Comparison of ENCODE assay signal across 8 mouse cellular contexts in the genomic region with DNA sequence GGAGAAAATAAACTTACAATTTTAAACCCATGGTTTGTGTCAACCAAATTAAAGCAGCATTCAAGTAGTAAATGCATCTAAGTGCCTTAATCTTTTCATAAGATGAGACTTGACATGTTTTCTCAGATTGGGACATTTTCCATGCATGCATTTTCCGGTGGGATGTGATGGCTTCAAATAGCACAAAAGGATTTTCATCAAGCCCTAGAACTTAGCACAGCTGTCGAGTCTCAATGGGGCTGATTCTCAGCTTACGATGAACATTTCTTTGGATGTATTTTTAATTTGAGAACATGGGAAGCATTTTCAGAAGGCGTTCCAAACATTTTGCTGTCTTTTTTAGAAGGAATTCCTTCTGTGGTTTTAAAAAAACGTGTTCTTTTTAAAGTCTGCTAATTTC. TPM values are rescaled to one million over a fixed set of nuclear protein-coding genes. Genes with fewer than 3 reads are reported as not detected.
DNase-seq lines count a peak whose midpoint lies in the region; ATAC-seq and TF ChIP-seq lines count a peak whose summit lies in the region.
"Had no signal": no experiment of that assay in that cellular context is flagged by ENCODE, and none has a peak within 500 bp of the region (broad histone marks: within the 10 kb centered on the region; RNA-seq: fewer than 3 reads in every experiment).

No protein-coding gene starts in this region.

- H3K36me3 ChIP-seq in heart, postnatal 0 days (replicated peaks; ENCODE audit: control insufficient read depth, insufficient read depth, low read length): no peaks in the 10 kb centered on the region
- H3K36me3 ChIP-seq in embryonic facial prominence, embryonic 14.5 days (ENCODE audit: control insufficient read depth, insufficient read depth, low read length): no peaks in the 10 kb centered on the region

- no peak overlapping the region for H3K9ac ChIP-seq in heart, postnatal 0 days (replicated peaks; ENCODE audit: low read depth, low read length)
- peak overlapping the region; percentile 22; the same call in 1 of the 2 replicates for H3K9ac ChIP-seq in embryonic facial prominence, embryonic 14.5 days (ENCODE audit: low read depth, low read length)

- no peak for DNase-seq in heart, postnatal 0 days (ENCODE audit: low spot score)
- no peak for DNase-seq in heart, adult 8-10 months (ENCODE audit: low spot score)
- DNase-seq in thymus, postnatal 0 days (ENCODE audit: low spot score): peak; percentile 10
- no peak for DNase-seq in thymus, postnatal 10 days (ENCODE audit: low spot score in 2 of 2)
- DNase-seq in embryonic facial prominence, embryonic 14.5 days (ENCODE audit: low spot score): peak; percentile 84
- no peak for DNase-seq in cerebellum, postnatal 36 days
- DNase-seq: right cerebral cortex, postnatal 25 days had no signal

- WGBS in heart, postnatal 0 days: 31% methylated on average over 5 of the region's 5 CpGs
- WGBS in embryonic facial prominence, embryonic 14.5 days: 32% methylated on average over 5 of the region's 5 CpGs

- no peak for ATAC-seq in heart, postnatal 0 days (ENCODE audit: insufficient read depth, low read depth)
- peak; percentile 50; the same call in 1 of the 2 replicates for ATAC-seq in embryonic facial prominence, embryonic 14.5 days (ENCODE audit: low read depth)
- ATAC-seq in monocyte, adult 5-6 weeks (replicated peaks; ENCODE audit: insufficient number of reproducible peaks, low FRiP score, low TSS enrichment, poor library complexity, severe bottlenecking): no peak

- peak overlapping the region; percentile 26; the same call in 1 of the 2 replicates for H3K4me2 ChIP-seq in heart, postnatal 0 days (ENCODE audit: low read depth, low read length)
- peak overlapping the region; percentile 18 for H3K4me2 ChIP-seq in embryonic facial prominence, embryonic 14.5 days (ENCODE audit: low read depth, low read length)

- H3K27me3 ChIP-seq in heart, postnatal 0 days (ENCODE audit: control insufficient read depth, insufficient read depth, low read length): no peaks in the 10 kb centered on the region
- no peaks in the 10 kb centered on the region for H3K27me3 ChIP-seq in embryonic facial prominence, embryonic 14.5 days (replicated peaks; ENCODE audit: control insufficient read depth, insufficient read depth, low read length)

- TF ChIP-seq EP300 in heart, postnatal 0 days (IDR thresholded peaks at IDR 0.05; ENCODE audit: low read depth): no peak

- H3K9me3 ChIP-seq in heart, postnatal 0 days (replicated peaks; ENCODE audit: control insufficient read depth, low read length): no peaks in the 10 kb centered on the region
- H3K9me3 ChIP-seq in embryonic facial prominence, embryonic 14.5 days (ENCODE audit: control insufficient read depth, low read length): no peaks in the 10 kb centered on the region

- peak overlapping the region; percentile 20; the same call in 1 of the 2 replicates for H3K4me3 ChIP-seq in heart, postnatal 0 days (ENCODE audit: low read depth, low read length)
- 0 out of 2 replicates have a peak overlapping the region, but pooled peaks have one; percentile 10 for H3K4me3 ChIP-seq in embryonic facial prominence, embryonic 14.5 days (ENCODE audit: low read depth, low read length)

- no peak for TF ChIP-seq CTCF in heart, postnatal 0 days (IDR thresholded peaks at IDR 0.05; ENCODE audit: low read depth)

- H3K4me1 ChIP-seq in heart, postnatal 0 days (ENCODE audit: control insufficient read depth, insufficient read depth): no peaks in the 10 kb centered on the region
- no peaks in the 10 kb centered on the region for H3K4me1 ChIP-seq in embryonic facial prominence, embryonic 14.5 days (ENCODE audit: control insufficient read depth, insufficient read depth, low read length)

- H3K27ac ChIP-seq in heart, postnatal 0 days (ENCODE audit: low read depth): peak overlapping the region; percentile 72
- H3K27ac ChIP-seq in embryonic facial prominence, embryonic 14.5 days (replicated peaks; ENCODE audit: low read depth, low read length): peak overlapping the region; percentile 82

RNA-seq across cellular contexts. Expression of a gene that starts 1.3 kb away (rescaled TPM):
- 2.2 and 3.8 TPM in 2 replicates for total RNA-seq in heart, postnatal 0 days (2014; rRNA removed; ENCODE audit: low replicate concordance)
- 1.1 and 1.6 TPM in 2 replicates for polyA plus RNA-seq in heart, postnatal 0 days (2015; fragmentation: Nextera tagmentation; extraction: Ambion mirVana)
- total RNA-seq in heart, adult 8-10 months (2022): 1 to 10 TPM in 1 of 4 experiments, under 1 TPM in 3; 0.41 to 1.0 (median 0.89) TPM
- polyA plus RNA-seq in thymus, postnatal 0 days (2015; fragmentation: Nextera tagmentation; extraction: Ambion mirVana): 6.7 and 8.5 TPM in 2 replicates
- polyA plus RNA-seq in embryonic facial prominence, embryonic 14.5 days (2014; fragmentation: Nextera tagmentation; extraction: Ambion mirVana): 4.7 and 5.0 TPM in 2 replicates
- 34.3 to 39.3 TPM (median 36.2 TPM) in 3 replicates for total RNA-seq in monocyte, adult 5-6 weeks (2017)

Comparison
In these comparisons a context has a peak if more than half of its experiments do, and no peak if none do; other contexts are left out.
1. DNase-seq: peak in thymus, postnatal 0 days (single experiment) and embryonic facial prominence, embryonic 14.5 days (single experiment); none in heart, postnatal 0 days (single experiment), heart, adult 8-10 months (single experiment), thymus, postnatal 10 days (0 of 2) and cerebellum, postnatal 36 days (0 of 2).